ENCODE assay signal across 8 mouse cellular contexts in genomic region chr15:80096946-80097881, GRCm38 (mm10). TPM values are rescaled to one million over a fixed set of nuclear protein-coding genes. Genes with fewer than 3 reads are reported as not detected.
DNase-seq lines count a peak whose midpoint lies in the region; ATAC-seq and TF ChIP-seq lines count a peak whose summit lies in the region.

No protein-coding gene starts in this region.

- TF ChIP-seq CTCF in heart, adult 2 months (IDR thresholded peaks at IDR 0.05), result no peak
- TF ChIP-seq CTCF in thymus, adult 2 months (IDR thresholded peaks at IDR 0.05; ENCODE audit: borderline replicate concordance, control insufficient read depth, extremely low read depth, insufficient read depth, low read length, poor library complexity), result peak; percentile 47; the same call in 1 of the 2 replicates

- H3K9me3 ChIP-seq in intestine, embryonic 15.5 days, result no peaks in the 10 kb centered on the region
- H3K9me3 ChIP-seq in midbrain, embryonic 10.5 days (replicated peaks), result no peaks in the 10 kb centered on the region

- intact Hi-C loops in heart, adult 2 months (cut with DNase I), result no loop called here

- peak overlapping the region; percentile 49 for H3K27ac ChIP-seq in heart, adult 2 months
- 0 out of 2 replicates have a peak overlapping the region, but pooled peaks have one; percentile 33 for H3K27ac ChIP-seq in intestine, embryonic 15.5 days
- peak overlapping the region; percentile 58 for H3K27ac ChIP-seq in midbrain, embryonic 10.5 days (replicated peaks)
- peak overlapping the region; percentile 78 for H3K27ac ChIP-seq in thymus, adult 2 months (ENCODE audit: control insufficient read depth, insufficient read depth, low read length)

- peak; percentile 81 for ATAC-seq in erythroblast, adult 5-6 weeks (replicated peaks; ENCODE audit: low FRiP score, poor library complexity, severe bottlenecking)
- peak; percentile 71 for ATAC-seq in intestine, embryonic 15.5 days

- H3K27me3 ChIP-seq in heart, adult 2 months (ENCODE audit: control insufficient read depth, insufficient read depth, low read length), result no peaks in the 10 kb centered on the region
- H3K27me3 ChIP-seq in intestine, embryonic 15.5 days (replicated peaks), result peaks cover 6% of the 10 kb centered on the region
- H3K27me3 ChIP-seq in midbrain, embryonic 10.5 days (ENCODE audit: low read depth, poor library complexity, severe bottlenecking), result peaks cover 68% of the 10 kb centered on the region
- H3K27me3 ChIP-seq in thymus, adult 2 months (ENCODE audit: control insufficient read depth, insufficient read depth, low read length), result no peaks in the 10 kb centered on the region

- DNase-seq in heart, adult 2 months, result peak; percentile 55 to 61
- DNase-seq in heart, adult 9 months (ENCODE audit: low spot score in 2 of 2), result no peak
- DNase-seq in MN1 (ENCODE audit: low spot score), result peak; percentile 87
- peak; percentile 56 for DNase-seq in midbrain, embryonic 10.5 days (ENCODE audit: low spot score)
- DNase-seq in thymus, adult 2 months, result peak; percentile 39
- DNase-seq in layer of hippocampus, postnatal 10 days (ENCODE audit: low spot score in 2 of 2), result no peak

- no peak for TF ChIP-seq POLR2A in heart, adult 2 months (IDR thresholded peaks at IDR 0.05; ENCODE audit: insufficient read depth, low read depth, low read length)
- no peak for TF ChIP-seq POLR2A in thymus, adult 2 months (IDR thresholded peaks at IDR 0.05; ENCODE audit: control insufficient read depth, extremely low read depth, insufficient read depth, low read length, poor library complexity)

- H3K9ac ChIP-seq in heart, adult 2 months (ENCODE audit: low read depth, low read length), result peak overlapping the region; percentile 18; the same call in 1 of the 2 replicates
- peak overlapping the region; percentile 23; the same call in 1 of the 2 replicates for H3K9ac ChIP-seq in intestine, embryonic 15.5 days

- no peaks in the 10 kb centered on the region for H3K79me2 ChIP-seq in heart, adult 2 months (replicated peaks; ENCODE audit: control insufficient read depth, insufficient read depth, low read length)

- H3K4me3 ChIP-seq in heart, adult 2 months, result no peak overlapping the region
- no peak overlapping the region for H3K4me3 ChIP-seq in intestine, embryonic 15.5 days (replicated peaks)
- H3K4me3 ChIP-seq in midbrain, embryonic 10.5 days, result peak overlapping the region; percentile 19; the same call in 1 of the 2 replicates
- H3K4me3 ChIP-seq in thymus, adult 2 months (ENCODE audit: control insufficient read depth, insufficient read depth, low read length), result peak overlapping the region; percentile 10

- no peak for TF ChIP-seq EP300 in heart, adult 2 months (IDR thresholded peaks at IDR 0.05; ENCODE audit: insufficient read depth, low read depth, low read length)

- peak overlapping the region; percentile 34; the same call in 1 of the 2 replicates for H3K4me2 ChIP-seq in intestine, embryonic 15.5 days (replicated peaks)

- H3K36me3 ChIP-seq in heart, adult 2 months (ENCODE audit: control insufficient read depth, insufficient read depth, low read length), result no peaks in the 10 kb centered on the region
- H3K36me3 ChIP-seq in intestine, embryonic 15.5 days, result no peaks in the 10 kb centered on the region
- H3K36me3 ChIP-seq in midbrain, embryonic 10.5 days, result no peaks in the 10 kb centered on the region
- no peaks in the 10 kb centered on the region for H3K36me3 ChIP-seq in thymus, adult 2 months (ENCODE audit: control insufficient read depth, insufficient read depth, low read length)

- peaks cover 6% of the 10 kb centered on the region for H3K4me1 ChIP-seq in heart, adult 2 months (ENCODE audit: control insufficient read depth, insufficient read depth, low read length)
- H3K4me1 ChIP-seq in intestine, embryonic 15.5 days (replicated peaks), result peaks cover 35% of the 10 kb centered on the region
- H3K4me1 ChIP-seq in midbrain, embryonic 10.5 days, result peaks cover 38% of the 10 kb centered on the region
- H3K4me1 ChIP-seq in thymus, adult 2 months (replicated peaks; ENCODE audit: control insufficient read depth, insufficient read depth, low read length), result peaks cover 24% of the 10 kb centered on the region

- WGBS in heart, adult 2 months, result 15% methylated on average over 20 of the region's 20 CpGs
- 20% methylated on average over 18 of the region's 20 CpGs for WGBS in intestine, embryonic 15.5 days
- 27% methylated on average over 20 of the region's 20 CpGs for WGBS in midbrain, embryonic 10.5 days
- 20% methylated on average over 20 of the region's 20 CpGs for WGBS in thymus, adult 2 months

RNA-seq across cellular contexts. Expression of gene Rpl3, which starts 5.5 kb away (rescaled TPM):
- total RNA-seq in heart, adult 2 months (2021), result 100 to 1,000 TPM; 137 to 150 TPM
- 201 and 230 TPM in 2 replicates for polyA plus RNA-seq in heart, adult 2 months (2012; rRNA removed)
- 449 and 474 TPM in 2 replicates for total RNA-seq in erythroblast, adult 5-6 weeks (2015; ENCODE audit: low replicate concordance)
- total RNA-seq in erythroblast, adult 5-6 weeks (2017; ENCODE audit: low replicate concordance), result 532 and 676 TPM in 2 replicates
- polyA plus RNA-seq in intestine, embryonic 15.5 days (2015; fragmentation: Nextera tagmentation; extraction: Ambion mirVana), result 1,109 and 1,134 TPM in 2 replicates
- polyA plus RNA-seq in midbrain, embryonic 10.5 days (2016; fragmentation: Nextera tagmentation; extraction: Ambion mirVana), result 866 and 996 TPM in 2 replicates
- 627 and 715 TPM in 2 replicates for polyA plus RNA-seq in thymus, adult 2 months (2012; rRNA removed)
- 100 to 1,000 TPM; 535 to 605 TPM for total RNA-seq in layer of hippocampus, postnatal 10 days (2021)

RNA-seq across cellular contexts. Expression of gene Syngr1, which starts 6.1 kb away (rescaled TPM):
- total RNA-seq in heart, adult 2 months (2021), result 10 to 100 TPM; 69.6 to 95.0 TPM
- polyA plus RNA-seq in heart, adult 2 months (2012; rRNA removed), result 247 and 250 TPM in 2 replicates
- 5.8 and 8.6 TPM in 2 replicates for total RNA-seq in erythroblast, adult 5-6 weeks (2015; ENCODE audit: low replicate concordance)
- 6.0 and 7.1 TPM in 2 replicates for total RNA-seq in erythroblast, adult 5-6 weeks (2017; ENCODE audit: low replicate concordance)
- 18.2 and 18.7 TPM in 2 replicates for polyA plus RNA-seq in intestine, embryonic 15.5 days (2015; fragmentation: Nextera tagmentation; extraction: Ambion mirVana)
- 7.3 and 7.7 TPM in 2 replicates for polyA plus RNA-seq in midbrain, embryonic 10.5 days (2016; fragmentation: Nextera tagmentation; extraction: Ambion mirVana)
- 91.8 and 121 TPM in 2 replicates for polyA plus RNA-seq in thymus, adult 2 months (2012; rRNA removed)
- total RNA-seq in layer of hippocampus, postnatal 10 days (2021), result 100 to 1,000 TPM; 362 to 374 TPM

RNA-seq across cellular contexts. Expression of gene Tab1, which starts 35.7 kb away (rescaled TPM):
- total RNA-seq in heart, adult 2 months (2021), result 10 to 100 TPM; 17.8 to 24.5 TPM
- polyA plus RNA-seq in heart, adult 2 months (2012; rRNA removed), result 24.1 and 29.3 TPM in 2 replicates
- 0.58 and 10.9 TPM in 2 replicates for total RNA-seq in erythroblast, adult 5-6 weeks (2015; ENCODE audit: low replicate concordance)
- 6.5 and 13.5 TPM in 2 replicates for total RNA-seq in erythroblast, adult 5-6 weeks (2017; ENCODE audit: low replicate concordance)
- 28.5 and 29.0 TPM in 2 replicates for polyA plus RNA-seq in intestine, embryonic 15.5 days (2015; fragmentation: Nextera tagmentation; extraction: Ambion mirVana)
- polyA plus RNA-seq in midbrain, embryonic 10.5 days (2016; fragmentation: Nextera tagmentation; extraction: Ambion mirVana), result 40.0 and 48.9 TPM in 2 replicates
- 53.8 and 61.0 TPM in 2 replicates for polyA plus RNA-seq in thymus, adult 2 months (2012; rRNA removed)
- total RNA-seq in layer of hippocampus, postnatal 10 days (2021), result 10 to 100 TPM; 28.2 to 35.0 TPM

Comparison
In these comparisons a context has a peak if more than half of its experiments do, and no peak if none do; other contexts are left out.
1. DNase-seq: peak in heart, adult 2 months (2 of 2), MN1 (single experiment), midbrain, embryonic 10.5 days (single experiment) and thymus, adult 2 months (single experiment); none in heart, adult 9 months (0 of 2) and layer of hippocampus, postnatal 10 days (0 of 2).
2. H3K4me3 ChIP-seq: peak in midbrain, embryonic 10.5 days (single experiment) and thymus, adult 2 months (single experiment); none in heart, adult 2 months (single experiment) and intestine, embryonic 15.5 days (single experiment).
3. Peak in every context shown above with its lines, with median percentiles within 50 percentile points of each other: H3K27ac ChIP-seq.